Mouse (Mus musculus): Measurements from ENCODE around the gene Fam53b. TPM values are rescaled to one million over a fixed set of nuclear protein-coding genes. Genes with fewer than 3 reads are reported as not detected.

Gene Fam53b
- total RNA-seq, 4 experiments from 2014 or later = 48.8 to 61.1 (median 54.6) TPM

DNA sequence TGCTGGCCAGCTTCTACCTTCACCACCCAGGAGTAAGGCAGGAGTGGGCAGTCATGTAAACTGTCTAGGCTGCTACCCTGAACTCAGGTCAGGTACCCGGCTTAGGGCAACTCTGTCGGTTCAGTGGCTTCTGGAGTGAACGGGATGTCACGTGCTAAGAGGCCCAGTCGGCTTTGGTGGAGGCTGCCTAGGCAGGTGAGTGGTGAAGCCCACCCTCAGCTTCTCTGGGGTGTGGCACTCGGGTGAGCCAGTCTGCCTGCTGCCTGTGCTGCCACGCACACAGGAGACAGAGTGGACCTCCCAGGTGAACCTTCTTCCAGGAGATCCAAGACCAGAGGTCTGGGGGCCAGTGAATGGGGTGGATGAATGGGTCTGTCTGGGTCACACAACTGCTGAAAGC is 100.7 kb downstream of the Fam53b start:
- DNase-seq (ENCODE audit: low spot score in 2 of 2) = no peak

GRCm38 (mm10) chr7:132712044-132712708 is 101.5 kb downstream of the Fam53b start:
- no peak for DNase-seq (ENCODE audit: low spot score in 2 of 2)

- no peak for DNase-seq (ENCODE audit: low spot score in 2 of 2)
These were observed 102.1 kb downstream of the Fam53b start for GRCm38 (mm10) chr7:132711579-132711978.

GRCm38 (mm10) chr7:132705130-132705529 is 108.6 kb downstream of the Fam53b start:
- DNase-seq (ENCODE audit: low spot score in 2 of 2) = no peak

GRCm38 (mm10) chr7:132704310-132704875 is 109.3 kb downstream of the Fam53b start:
- no peak for DNase-seq (ENCODE audit: low spot score in 2 of 2)

DNA sequence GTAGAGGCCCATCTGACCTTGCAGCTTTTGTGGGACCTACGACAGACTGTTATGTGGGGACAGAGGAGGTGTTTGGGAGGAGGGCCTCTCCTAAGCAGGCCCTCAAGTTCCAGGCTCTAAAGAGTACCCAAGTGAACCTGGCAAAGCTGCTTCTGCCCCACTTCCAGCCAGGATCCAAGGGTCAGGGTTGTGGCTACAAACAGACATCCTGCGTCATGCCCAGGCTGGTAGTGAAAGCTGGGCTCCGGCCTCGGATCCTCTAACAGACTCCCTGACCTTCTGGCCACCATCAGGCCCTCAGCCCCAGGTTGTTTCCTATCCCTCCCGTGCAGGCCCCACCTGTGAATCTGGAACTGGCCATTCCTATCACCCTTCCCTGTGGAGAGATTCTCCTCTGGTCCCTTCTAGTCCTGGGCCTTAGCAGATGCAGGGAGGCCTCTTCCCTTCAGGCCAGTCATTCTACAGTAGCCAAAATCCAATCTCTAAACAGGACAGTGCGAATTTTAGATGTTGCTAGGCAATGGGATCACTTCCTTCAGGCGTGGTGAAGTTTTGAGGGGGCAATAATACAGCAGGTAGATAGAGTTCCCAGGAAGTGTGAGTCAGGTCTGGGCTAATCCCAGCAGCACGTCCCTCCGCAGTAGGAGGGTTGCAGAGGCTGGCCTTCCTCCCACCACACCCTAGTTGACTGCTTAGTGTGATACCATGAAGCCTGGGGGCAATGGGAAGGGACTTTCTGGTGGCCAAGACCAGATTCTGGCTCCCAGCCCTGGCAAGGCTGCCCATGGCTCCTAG is 110.0 kb downstream of the Fam53b start:
- DNase-seq (ENCODE audit: low spot score in 2 of 2) = no peak

DNA sequence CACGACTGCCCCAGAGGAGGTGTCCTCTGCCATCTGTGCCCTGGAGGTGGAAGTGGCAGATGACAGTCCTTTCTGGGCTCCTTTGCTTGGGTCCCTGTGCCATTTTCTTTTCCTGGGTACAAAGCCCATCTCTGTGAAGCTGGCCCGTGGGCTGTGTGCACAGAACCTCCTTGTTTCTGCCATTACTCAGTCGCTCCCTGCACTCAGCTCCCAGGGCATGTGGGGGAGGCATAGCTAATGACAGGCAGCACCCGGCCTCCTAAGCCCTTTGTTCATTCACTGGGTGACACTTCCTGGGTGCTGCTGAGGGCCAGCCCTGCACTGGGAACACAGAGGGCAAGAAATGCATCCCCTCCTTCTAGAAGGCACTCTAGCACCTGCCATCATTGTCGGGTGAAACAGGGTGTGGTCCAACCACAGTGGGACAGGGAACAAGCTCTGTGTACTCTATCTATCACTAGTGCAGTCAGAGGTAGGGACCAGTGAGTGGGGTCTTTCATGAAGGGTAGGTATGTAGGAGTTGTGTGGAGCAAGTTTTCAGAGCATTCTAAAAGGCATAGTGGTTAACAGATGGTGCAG is 111.1 kb downstream of the Fam53b start:
- DNase-seq (ENCODE audit: low spot score in 2 of 2) = peak in 1 of 2 experiments; percentile 71

DNA sequence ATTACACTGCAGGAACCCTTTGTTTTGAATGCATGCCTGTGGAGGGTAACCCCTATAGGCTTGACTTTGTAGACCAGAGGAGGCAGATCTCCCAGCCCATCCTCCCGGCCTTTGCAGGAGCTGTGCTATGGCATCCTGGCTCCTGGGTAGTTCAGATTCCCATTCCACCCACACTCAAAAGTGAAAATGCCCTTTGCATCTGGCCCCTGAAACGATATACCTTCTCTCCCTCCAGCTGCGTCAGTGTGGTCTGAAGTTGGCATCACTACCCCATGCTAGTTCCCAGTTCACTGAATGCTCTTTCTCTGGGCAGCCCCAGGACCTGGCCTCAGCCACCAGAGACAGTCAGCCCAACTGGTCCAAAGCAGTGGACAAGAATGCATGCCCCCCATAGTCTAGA is 111.7 kb downstream of the Fam53b start:
- DNase-seq (ENCODE audit: low spot score in 2 of 2) = no peak

GRCm38 (mm10) chr7:132701412-132701811 is 112.3 kb downstream of the Fam53b start:
- DNase-seq (ENCODE audit: low spot score in 2 of 2) = no peak

- no peak for DNase-seq (ENCODE audit: low spot score in 2 of 2)
These were observed 113.6 kb downstream of the Fam53b start for GRCm38 (mm10) chr7:132700107-132700506.

- no peak for DNase-seq (ENCODE audit: low spot score in 2 of 2)
These were observed 114.0 kb downstream of the Fam53b start for GRCm38 (mm10) chr7:132699639-132700038.

GRCm38 (mm10) chr7:132699165-132699564 is 114.5 kb downstream of the Fam53b start:
- DNase-seq (ENCODE audit: low spot score in 2 of 2) = no peak

GRCm38 (mm10) chr7:132698737-132699136 is 114.9 kb downstream of the Fam53b start:
- no peak for DNase-seq (ENCODE audit: low spot score in 2 of 2)

- DNase-seq (ENCODE audit: low spot score in 2 of 2) = no peak
These were observed 116.4 kb downstream of the Fam53b start for GRCm38 (mm10) chr7:132697258-132697796.

DNA sequence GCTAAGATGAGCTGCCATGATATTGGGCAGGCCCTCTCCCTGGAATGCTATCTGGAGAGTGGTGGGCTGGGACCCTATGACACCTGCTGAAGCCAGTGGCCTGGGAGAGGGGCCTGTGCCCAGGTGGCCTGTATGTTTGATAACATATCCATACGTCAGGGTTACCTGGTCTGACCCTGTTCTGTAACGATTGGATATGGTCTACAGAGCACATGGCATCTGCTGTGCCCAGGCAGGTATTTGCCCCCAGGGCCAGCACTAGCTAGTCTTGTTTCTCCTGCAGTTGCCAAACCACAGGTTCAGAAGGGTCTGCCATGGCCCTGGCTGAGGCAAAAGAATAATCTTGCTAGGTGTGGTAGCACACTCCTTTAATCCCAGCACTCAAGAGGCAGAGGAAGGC is 120.1 kb downstream of the Fam53b start:
- DNase-seq (ENCODE audit: low spot score in 2 of 2) = no peak

DNA sequence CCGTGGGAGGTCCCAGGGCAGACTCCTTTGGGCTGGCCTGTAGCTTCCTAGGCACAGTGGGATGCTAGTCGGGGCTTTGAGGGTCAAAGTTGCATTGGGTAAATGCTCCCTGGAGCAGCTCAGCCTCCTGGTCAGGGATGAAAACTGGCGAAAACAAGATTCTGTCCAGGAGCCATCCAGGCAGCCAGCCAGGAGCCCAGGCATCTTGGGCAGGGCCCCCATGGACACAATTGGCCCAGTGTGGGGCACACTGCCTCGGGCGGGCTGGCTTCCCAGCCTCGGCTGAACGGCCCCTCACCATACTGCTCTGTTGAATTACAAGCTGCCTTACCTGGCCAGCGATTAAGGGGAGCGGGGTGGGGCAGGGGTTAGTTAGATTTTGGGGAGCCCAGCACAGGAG is 121.0 kb downstream of the Fam53b start:
- peak; percentile 69 to 72 for DNase-seq (ENCODE audit: low spot score in 2 of 2)

- DNase-seq (ENCODE audit: low spot score in 2 of 2) = no peak
These were observed 122.8 kb downstream of the Fam53b start for GRCm38 (mm10) chr7:132690716-132691472.

DNA sequence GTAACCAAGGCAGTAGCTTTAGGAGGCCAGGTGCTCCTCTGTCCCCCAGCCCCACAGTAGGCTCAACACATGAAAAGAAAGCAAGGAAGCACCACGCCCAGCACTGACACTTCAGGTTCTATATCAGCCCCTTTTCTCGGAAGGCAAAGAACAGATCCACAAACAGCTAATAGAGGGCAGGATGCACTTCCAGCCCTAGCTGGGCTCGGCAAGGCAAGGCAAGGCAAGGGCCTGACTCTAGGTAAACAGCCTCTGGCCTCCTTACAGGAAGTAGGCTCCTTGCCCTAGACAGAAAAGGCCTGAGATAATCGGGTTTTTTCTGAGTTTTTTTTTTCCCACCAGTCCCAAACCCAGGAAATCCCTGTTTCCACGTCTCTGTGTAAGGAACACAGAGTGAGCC is 124.0 kb downstream of the Fam53b start:
- no peak for DNase-seq (ENCODE audit: low spot score in 2 of 2)

GRCm38 (mm10) chr7:132688721-132689120 is 125.0 kb downstream of the Fam53b start:
- no peak for DNase-seq (ENCODE audit: low spot score in 2 of 2)

- DNase-seq (ENCODE audit: low spot score in 2 of 2) = no peak
These were observed 125.8 kb downstream of the Fam53b start for GRCm38 (mm10) chr7:132687897-132688296.

DNA sequence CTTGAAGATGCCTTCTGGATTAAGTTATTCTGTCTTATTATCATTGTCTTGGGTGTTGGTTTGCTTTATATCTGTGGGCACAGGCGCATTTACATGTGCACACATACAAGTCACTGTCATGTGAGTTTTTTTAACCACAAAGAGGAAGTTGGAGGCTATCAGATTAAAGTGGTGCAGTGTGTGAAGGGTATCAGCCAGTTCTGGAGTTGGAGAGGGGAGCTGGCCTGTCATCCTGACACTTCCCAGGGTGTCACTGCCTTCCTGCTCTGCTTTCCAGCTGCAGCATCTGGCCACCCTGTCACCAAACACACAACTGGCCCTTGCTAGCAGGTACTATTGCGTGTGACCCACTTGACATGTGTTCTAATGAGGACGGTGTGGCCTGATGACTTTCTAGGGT is 127.2 kb downstream of the Fam53b start:
- no peak for DNase-seq (ENCODE audit: low spot score in 2 of 2)

Measured in layer of hippocampus, adult 8-10 months (tissue).